8 mouse cellular contexts compared by ENCODE assay signal in the genomic region with DNA sequence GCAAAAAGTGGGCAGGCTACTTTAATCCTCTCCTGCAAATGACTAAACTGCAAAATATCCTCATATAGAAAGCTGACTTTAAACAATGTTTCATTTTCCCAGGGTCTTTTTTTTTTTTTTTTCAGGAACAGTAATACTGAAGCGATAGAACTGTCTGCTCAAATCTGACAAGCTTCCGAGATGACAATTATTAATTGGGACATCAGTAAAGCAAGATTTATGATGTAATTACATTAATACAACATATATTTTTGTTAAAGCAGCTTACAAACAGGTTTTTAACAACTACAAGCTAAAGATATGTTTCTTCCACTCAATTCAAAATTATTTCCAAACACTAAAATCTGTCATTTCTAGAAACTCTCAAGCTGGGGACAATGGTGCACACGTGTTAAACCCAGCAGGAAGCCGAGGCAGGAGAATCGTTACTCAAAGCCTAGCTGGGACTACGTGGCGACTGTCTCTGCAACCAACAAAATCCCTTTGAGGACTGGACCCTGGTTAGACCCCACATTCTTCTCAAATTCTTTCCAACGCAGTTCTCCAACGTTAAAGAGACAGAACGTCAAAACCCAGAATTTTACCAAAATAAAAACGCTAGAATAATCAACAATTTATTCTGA. TPM values are rescaled to one million over a fixed set of nuclear protein-coding genes. Genes with fewer than 3 reads are reported as not detected.
DNase-seq lines count a peak whose midpoint lies in the region; ATAC-seq and TF ChIP-seq lines count a peak whose summit lies in the region.

No protein-coding gene starts in this region.

- no peak for TF ChIP-seq CTCF in left cerebral cortex, adult 2 months (IDR thresholded peaks at IDR 0.05)

- ATAC-seq in hindbrain, embryonic 12.5 days (ENCODE audit: low FRiP score), result no peak
- no peak for ATAC-seq in midbrain, embryonic 14.5 days (ENCODE audit: low FRiP score, low TSS enrichment)

- H3K27ac ChIP-seq in left cerebral cortex, adult 2 months, result peak overlapping the region; percentile 83
- H3K27ac ChIP-seq in brown adipose tissue, adult 24 weeks (replicated peaks; ENCODE audit: low read depth, low read length), result peak overlapping the region; percentile 53
- peak overlapping the region; percentile 98 for H3K27ac ChIP-seq in hindbrain, embryonic 12.5 days
- no peak overlapping the region for H3K27ac ChIP-seq in midbrain, embryonic 14.5 days (replicated peaks; ENCODE audit: low read depth, low read length)

- H3K4me3 ChIP-seq in left cerebral cortex, adult 2 months, result peak overlapping the region; percentile 78
- H3K4me3 ChIP-seq in brown adipose tissue, adult 24 weeks (ENCODE audit: insufficient read depth, low read depth, low read length), result peak overlapping the region; percentile 96
- peak overlapping the region; percentile 93 for H3K4me3 ChIP-seq in hindbrain, embryonic 12.5 days
- H3K4me3 ChIP-seq in midbrain, embryonic 14.5 days (replicated peaks; ENCODE audit: low read depth, low read length), result peak overlapping the region; percentile 75

- H3K4me1 ChIP-seq in brown adipose tissue, adult 24 weeks (ENCODE audit: control insufficient read depth, insufficient read depth, insufficient read length, low read length), result peaks cover 11% of the 10 kb centered on the region; the same call in 1 of the 2 replicates
- H3K4me1 ChIP-seq in hindbrain, embryonic 12.5 days, result peaks cover 39% of the 10 kb centered on the region
- H3K4me1 ChIP-seq in midbrain, embryonic 14.5 days (ENCODE audit: control insufficient read depth, insufficient read depth, low read length), result peaks cover 28% of the 10 kb centered on the region

- WGBS in hindbrain, embryonic 12.5 days, result 4% methylated on average over 11 of the region's 11 CpGs
- 3% methylated on average over 11 of the region's 11 CpGs for WGBS in midbrain, embryonic 14.5 days

- intact Hi-C loops in left cerebral cortex, adult 2 months (cut with DNase I), result no loop called here

- peak overlapping the region; percentile 71 for H3K4me2 ChIP-seq in hindbrain, embryonic 12.5 days (replicated peaks)
- H3K4me2 ChIP-seq in midbrain, embryonic 14.5 days (ENCODE audit: low read length), result peak overlapping the region; percentile 70

- H3K36me3 ChIP-seq in hindbrain, embryonic 12.5 days, result no peaks in the 10 kb centered on the region
- no peaks in the 10 kb centered on the region for H3K36me3 ChIP-seq in midbrain, embryonic 14.5 days (ENCODE audit: control insufficient read depth, insufficient read depth, low read length)

- H3K9ac ChIP-seq in hindbrain, embryonic 12.5 days, result peak overlapping the region; percentile 90
- peak overlapping the region; percentile 88 for H3K9ac ChIP-seq in midbrain, embryonic 14.5 days (replicated peaks; ENCODE audit: low read length)

- no peaks in the 10 kb centered on the region for H3K27me3 ChIP-seq in hindbrain, embryonic 12.5 days
- no peaks in the 10 kb centered on the region for H3K27me3 ChIP-seq in midbrain, embryonic 14.5 days (ENCODE audit: control insufficient read depth, insufficient read depth, low read length)

- no peaks in the 10 kb centered on the region for H3K9me3 ChIP-seq in hindbrain, embryonic 12.5 days (replicated peaks)
- no peaks in the 10 kb centered on the region for H3K9me3 ChIP-seq in midbrain, embryonic 14.5 days (ENCODE audit: control insufficient read depth, low read length)

- DNase-seq in left cerebral cortex, adult 2 months (ENCODE audit: extremely low spot score in 1 of 2, low spot score in 2 of 2), result no peak
- DNase-seq in left cerebral cortex, adult 11 months (ENCODE audit: low spot score), result no peak
- peak; percentile 54 for DNase-seq in midbrain, embryonic 14.5 days
- DNase-seq in left cerebral cortex, adult 8-10 months (ENCODE audit: low spot score in 2 of 2), result no peak
- no peak for DNase-seq in right cerebral cortex, postnatal 10 days (ENCODE audit: low spot score in 2 of 2)
- no peak for DNase-seq in MN1 (ENCODE audit: low spot score)

RNA-seq across cellular contexts. Expression of gene Mapk6, which starts 1.5 kb away (rescaled TPM):
- total RNA-seq in left cerebral cortex, adult 2 months (2021), result 10 to 100 TPM; 70.5 to 71.3 TPM
- 12.0 and 16.0 TPM in 2 replicates for polyA plus RNA-seq in brown adipose tissue, adult 24 weeks (2012; ENCODE audit: insufficient read depth, insufficient read length, missing spikeins)
- polyA plus RNA-seq in hindbrain, embryonic 12.5 days (2016; fragmentation: Nextera tagmentation; extraction: Ambion mirVana), result 176 and 183 TPM in 2 replicates
- polyA plus RNA-seq in midbrain, embryonic 14.5 days (2014; fragmentation: Nextera tagmentation; extraction: Ambion mirVana), result 155 and 208 TPM in 2 replicates
- total RNA-seq in left cerebral cortex, adult 8-10 months (2022), result 10 to 100 TPM; 63.2 to 79.9 (median 65.4) TPM

RNA-seq across cellular contexts. Expression of gene Leo1, which starts 33.0 kb away (rescaled TPM):
- 10 to 100 TPM; 29.8 to 29.9 TPM for total RNA-seq in left cerebral cortex, adult 2 months (2021)
- 19.0 and 21.4 TPM in 2 replicates for polyA plus RNA-seq in brown adipose tissue, adult 24 weeks (2012; ENCODE audit: insufficient read depth, insufficient read length, missing spikeins)
- 50.5 and 51.7 TPM in 2 replicates for polyA plus RNA-seq in hindbrain, embryonic 12.5 days (2016; fragmentation: Nextera tagmentation; extraction: Ambion mirVana)
- polyA plus RNA-seq in midbrain, embryonic 14.5 days (2014; fragmentation: Nextera tagmentation; extraction: Ambion mirVana), result 39.8 and 41.5 TPM in 2 replicates
- 10 to 100 TPM; 21.4 to 27.1 (median 24.0) TPM for total RNA-seq in left cerebral cortex, adult 8-10 months (2022)
